Mouse (Mus musculus) liver, postnatal 0 days (tissue): ENCODE measurements around the gene Cdh8. TPM values are rescaled to one million over a fixed set of nuclear protein-coding genes. Genes with fewer than 3 reads are reported as not detected.
"Not testable (repeated sequence)": the region's sequence is repeated elsewhere in the genome, so short reads cannot be mapped to it uniquely, and the experiment has no call there.

ENCODE experiments used
- ATAC-seq: fragments of 200-750 bp; cut with Nextera tagmentation; 2 replicates; pipeline ENCODE4 v1.8.0; 2017; ENCODE audit warnings: mild to moderate bottlenecking, moderate library complexity
- DNase-seq: peaks from one replicate; pipeline ENCODE4 v3.0.0-alpha.2; 2016
- H3K27ac ChIP-seq: fragments of 300-500 bp; sonication (generic); 2 replicates; pipeline ENCODE4 v1.5.1; 2014; ENCODE audit warnings: antibody characterized with exemption, moderate library complexity, mild to moderate bottlenecking, low read depth
- H3K27me3 ChIP-seq: fragments of 300-500 bp; sonication (generic); 2 replicates; pipeline ENCODE4 v1.6.1; 2014; ENCODE audit warnings: low read length, control low read depth, mixed read lengths; ENCODE audit not compliant: insufficient read depth
- H3K36me3 ChIP-seq: fragments of 300-500 bp; sonication (generic); replicated peaks from 2 replicates; pipeline ENCODE4 v1.6.1; 2014; ENCODE audit warnings: mild to moderate bottlenecking, control low read depth, low read length, moderate library complexity, mixed read lengths; ENCODE audit not compliant: insufficient read depth
- H3K4me1 ChIP-seq: fragments of 300-500 bp; sonication (generic); 2 replicates; pipeline ENCODE4 v1.6.1; 2014; ENCODE audit warnings: antibody characterized with exemption, mild to moderate bottlenecking, control low read depth; ENCODE audit not compliant: insufficient read depth
- H3K4me2 ChIP-seq: fragments of 300-500 bp; sonication (generic); 2 replicates; pipeline ENCODE4 v1.6.1; 2014; ENCODE audit warnings: low read depth, mild to moderate bottlenecking, low read length, moderate library complexity, mixed read lengths
- H3K4me3 ChIP-seq: fragments of 300-500 bp; sonication (generic); 2 replicates; pipeline ENCODE4 v1.5.1; 2014; ENCODE audit warnings: low read depth, low read length
- H3K9ac ChIP-seq: fragments of 300-500 bp; sonication (generic); replicated peaks from 2 replicates; pipeline ENCODE4 v1.6.1; 2014; ENCODE audit warnings: mild to moderate bottlenecking, moderate library complexity
- H3K9me3 ChIP-seq: fragments of 300-500 bp; sonication (generic); 2 replicates; pipeline ENCODE4 v1.6.1; 2016; ENCODE audit warnings: mild to moderate bottlenecking, control low read depth, low read length, mixed read lengths
- CTCF ChIP-seq: sonication (generic); IDR thresholded peaks from 2 replicates; pipeline ENCODE4 v1.5.1; 2016; ENCODE audit warnings: antibody characterized with exemption, low read depth
- EP300 ChIP-seq: IDR thresholded peaks from 2 replicates; pipeline ENCODE4 v1.6.1; 2016; ENCODE audit warnings: antibody characterized with exemption, low read depth, mild to moderate bottlenecking
- WGBS: fragments of 180-500 bp; shearing (Covaris S2); extraction: QIAGEN DNeasy Blood & Tissue Kit; methylation state at CpG from one replicate; pipeline ENCODE4 v1.1.7; 2014; ENCODE audit not compliant: insufficient replicate concordance; 5-methylcytosine and 5-hydroxymethylcytosine counted together
- polyA plus RNA-seq: library from polyadenylated mRNA; unstranded; fragments of >200 nt; fragmentation: Nextera tagmentation; extraction: Ambion mirVana; gene quantifications from 2 replicates; pipeline ENCODE4 v1.2.1, GENCODE M21; 2015

Gene Cdh8
- polyA plus RNA-seq, 1 experiment from 2014 or later = not detected

- Histone ChIP-seq H3K4me1 (no peaks in the 10 kb centered on the region), H3K4me3 (no peak overlapping the region), H3K36me3 (no peaks in the 10 kb centered on the region), H3K27me3 (no peaks in the 10 kb centered on the region), H3K4me2 (no peak overlapping the region), H3K9ac (no peak overlapping the region), H3K9me3 (no peaks in the 10 kb centered on the region), H3K27ac (no peak overlapping the region)
- 76% methylated on average over 6 of the region's 6 CpGs for WGBS
- TF ChIP-seq EP300 (no peak), CTCF (no peak)
- DNase-seq (no peak), ATAC-seq (no peak)
These were observed 270.8 kb downstream of the Cdh8 start for GRCm38 (mm10) chr8:99145436-99145835.

- ATAC-seq, H3K27me3 ChIP-seq, H3K4me3 ChIP-seq, H3K9me3 ChIP-seq, H3K9ac ChIP-seq, H3K27ac ChIP-seq, H3K4me2 ChIP-seq, H3K36me3 ChIP-seq, H3K4me1 ChIP-seq, DNase-seq: not testable (repeated sequence)
- 52% methylated on average over 1 of the region's 1 CpGs for WGBS
These were observed 271.5 kb downstream of the Cdh8 start for GRCm38 (mm10) chr8:99144761-99145160.

- no peak overlapping the region for H3K27ac ChIP-seq
- ATAC-seq (no peak), DNase-seq (no peak)
- H3K4me2 ChIP-seq = no peak overlapping the region
- no peak overlapping the region for H3K4me3 ChIP-seq
- WGBS = 47% methylated on average over 2 of the region's 2 CpGs
- no peaks in the 10 kb centered on the region for H3K27me3 ChIP-seq
- H3K36me3 ChIP-seq = no peaks in the 10 kb centered on the region
- H3K9ac ChIP-seq = no peak overlapping the region
- H3K4me1 ChIP-seq = no peaks in the 10 kb centered on the region
- no peaks in the 10 kb centered on the region for H3K9me3 ChIP-seq
- TF ChIP-seq EP300 = no peak
- no peak for TF ChIP-seq CTCF
These were observed 317.8 kb downstream of the Cdh8 start for GRCm38 (mm10) chr8:99098453-99098852.

- no peaks in the 10 kb centered on the region for H3K36me3 ChIP-seq
- no peaks in the 10 kb centered on the region for H3K27me3 ChIP-seq
- no peak overlapping the region for H3K27ac ChIP-seq
- ATAC-seq = no peak
- H3K4me2 ChIP-seq = no peak overlapping the region
- no peak overlapping the region for H3K4me3 ChIP-seq
- no peaks in the 10 kb centered on the region for H3K9me3 ChIP-seq
- TF ChIP-seq EP300 (no peak), CTCF (no peak; the same call in 1 of the 2 replicates)
- H3K4me1 ChIP-seq = no peaks in the 10 kb centered on the region
- H3K9ac ChIP-seq = no peak overlapping the region
- no peak for DNase-seq
These were observed 364.9 kb downstream of the Cdh8 start for GRCm38 (mm10) chr8:99051344-99051743.

- 64% methylated on average over 8 of the region's 8 CpGs for WGBS
- no peaks in the 10 kb centered on the region for H3K4me1 ChIP-seq
- DNase-seq = no peak
- H3K27ac ChIP-seq = no peak overlapping the region
- ATAC-seq = no peak
- H3K36me3 ChIP-seq = no peaks in the 10 kb centered on the region
- H3K4me2 ChIP-seq = no peak overlapping the region
- H3K27me3 ChIP-seq = no peaks in the 10 kb centered on the region
- H3K9me3 ChIP-seq = no peaks in the 10 kb centered on the region
- TF ChIP-seq EP300 (no peak), CTCF (no peak)
- no peak overlapping the region for H3K4me3 ChIP-seq
- no peak overlapping the region for H3K9ac ChIP-seq
These were observed 367.5 kb downstream of the Cdh8 start for GRCm38 (mm10) chr8:99048664-99049363.

GRCm38 (mm10) chr8:99040423-99040822 is 375.8 kb downstream of the Cdh8 start:
- no peak overlapping the region for H3K4me3 ChIP-seq
- no peak overlapping the region for H3K4me2 ChIP-seq
- 88% methylated on average over 2 of the region's 2 CpGs for WGBS
- TF ChIP-seq EP300 (no peak), CTCF (no peak)
- ATAC-seq (no peak), DNase-seq (no peak)
- no peak overlapping the region for H3K27ac ChIP-seq
- no peaks in the 10 kb centered on the region for H3K27me3 ChIP-seq
- no peaks in the 10 kb centered on the region for H3K36me3 ChIP-seq
- H3K9ac ChIP-seq = no peak overlapping the region
- no peaks in the 10 kb centered on the region for H3K9me3 ChIP-seq
- H3K4me1 ChIP-seq = no peaks in the 10 kb centered on the region

- no peak overlapping the region for H3K4me2 ChIP-seq
- DNase-seq (no peak), ATAC-seq (no peak)
- WGBS = 43% methylated on average over 4 of the region's 4 CpGs
- no peaks in the 10 kb centered on the region for H3K27me3 ChIP-seq
- no peak overlapping the region for H3K27ac ChIP-seq
- 0 out of 2 replicates have a peak, but pooled peaks cover 5% of the 10 kb centered on the region for H3K4me1 ChIP-seq
- no peaks in the 10 kb centered on the region for H3K9me3 ChIP-seq
- no peaks in the 10 kb centered on the region for H3K36me3 ChIP-seq
- no peak for TF ChIP-seq CTCF
- TF ChIP-seq EP300 = no peak
- no peak overlapping the region for H3K4me3 ChIP-seq
- H3K9ac ChIP-seq = no peak overlapping the region
These were observed 385.2 kb downstream of the Cdh8 start for GRCm38 (mm10) chr8:99031060-99031459.
